Mouse (Mus musculus): ENCODE data around the gene Adamts8. TPM values are rescaled to one million over a fixed set of nuclear protein-coding genes. Genes with fewer than 3 reads are reported as not detected.

The Adamts8 gene
- not detected in 2 replicates for total RNA-seq (2017)

GRCm38 (mm10) chr9:30942512-30943313, at the start of gene Adamts8:
TSS of gene Adamts8 (plus strand) at chr9:30942562.
- peak; percentile 8 to 41; a peak in 2 of 4 replicates for ATAC-seq (replicated peaks in 1 of 2; ENCODE audit: insufficient read depth in 1 of 2, low FRiP score in 2 of 2, low TSS enrichment in 1 of 2, low read depth in 1 of 2, poor library complexity in 2 of 2, severe bottlenecking in 2 of 2)

GRCm38 (mm10) chr9:30895618-30896017, 46.7 kb upstream of the Adamts8 start:
- no peak for ATAC-seq (replicated peaks in 1 of 2; ENCODE audit: insufficient read depth in 1 of 2, low FRiP score in 2 of 2, low TSS enrichment in 1 of 2, low read depth in 1 of 2, poor library complexity in 2 of 2, severe bottlenecking in 2 of 2)

- no peak for ATAC-seq (replicated peaks in 1 of 2; ENCODE audit: insufficient read depth in 1 of 2, low FRiP score in 2 of 2, low TSS enrichment in 1 of 2, low read depth in 1 of 2, poor library complexity in 2 of 2, severe bottlenecking in 2 of 2)
These were observed 45.6 kb upstream of the Adamts8 start for GRCm38 (mm10) chr9:30896752-30897151.

GRCm38 (mm10) chr9:30897169-30897568, 45.2 kb upstream of the Adamts8 start:
- ATAC-seq (replicated peaks in 1 of 2; ENCODE audit: insufficient read depth in 1 of 2, low FRiP score in 2 of 2, low TSS enrichment in 1 of 2, low read depth in 1 of 2, poor library complexity in 2 of 2, severe bottlenecking in 2 of 2), result no peak

DNA sequence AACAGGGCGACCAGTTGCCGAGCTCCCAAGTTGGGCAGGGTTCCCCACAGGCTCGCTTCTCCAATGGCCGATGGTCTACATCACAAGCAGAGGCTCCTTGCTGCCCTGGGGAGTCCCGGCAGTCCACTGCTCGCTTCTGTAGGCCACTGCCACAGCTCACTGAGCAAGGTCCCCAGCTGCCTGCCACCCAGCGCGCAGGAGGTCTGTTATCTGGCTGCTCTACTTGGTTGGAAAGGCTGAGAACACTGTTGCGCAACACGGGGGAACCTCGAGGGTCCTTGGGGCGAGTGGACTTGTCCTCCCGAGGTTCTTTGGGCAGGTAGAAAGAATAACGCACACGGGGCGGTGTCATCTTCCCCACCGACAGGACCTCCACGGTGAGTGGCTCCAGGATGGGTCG, 40.2 kb upstream of the Adamts8 start:
- no peak for ATAC-seq (replicated peaks in 1 of 2; ENCODE audit: insufficient read depth in 1 of 2, low FRiP score in 2 of 2, low TSS enrichment in 1 of 2, low read depth in 1 of 2, poor library complexity in 2 of 2, severe bottlenecking in 2 of 2)

- ATAC-seq (replicated peaks in 1 of 2; ENCODE audit: insufficient read depth in 1 of 2, low FRiP score in 2 of 2, low TSS enrichment in 1 of 2, low read depth in 1 of 2, poor library complexity in 2 of 2, severe bottlenecking in 2 of 2), result no peak
These were observed 39.7 kb upstream of the Adamts8 start for GRCm38 (mm10) chr9:30902641-30903040.

GRCm38 (mm10) chr9:30903266-30903665, 39.1 kb upstream of the Adamts8 start:
- ATAC-seq (replicated peaks in 1 of 2; ENCODE audit: insufficient read depth in 1 of 2, low FRiP score in 2 of 2, low TSS enrichment in 1 of 2, low read depth in 1 of 2, poor library complexity in 2 of 2, severe bottlenecking in 2 of 2), result no peak

- no peak for ATAC-seq (replicated peaks in 1 of 2; ENCODE audit: insufficient read depth in 1 of 2, low FRiP score in 2 of 2, low TSS enrichment in 1 of 2, low read depth in 1 of 2, poor library complexity in 2 of 2, severe bottlenecking in 2 of 2)
These were observed 36.5 kb upstream of the Adamts8 start for GRCm38 (mm10) chr9:30905861-30906260.

- ATAC-seq (replicated peaks in 1 of 2; ENCODE audit: insufficient read depth in 1 of 2, low FRiP score in 2 of 2, low TSS enrichment in 1 of 2, low read depth in 1 of 2, poor library complexity in 2 of 2, severe bottlenecking in 2 of 2), result no peak
These were observed 35.9 kb upstream of the Adamts8 start for GRCm38 (mm10) chr9:30906426-30906825.

DNA sequence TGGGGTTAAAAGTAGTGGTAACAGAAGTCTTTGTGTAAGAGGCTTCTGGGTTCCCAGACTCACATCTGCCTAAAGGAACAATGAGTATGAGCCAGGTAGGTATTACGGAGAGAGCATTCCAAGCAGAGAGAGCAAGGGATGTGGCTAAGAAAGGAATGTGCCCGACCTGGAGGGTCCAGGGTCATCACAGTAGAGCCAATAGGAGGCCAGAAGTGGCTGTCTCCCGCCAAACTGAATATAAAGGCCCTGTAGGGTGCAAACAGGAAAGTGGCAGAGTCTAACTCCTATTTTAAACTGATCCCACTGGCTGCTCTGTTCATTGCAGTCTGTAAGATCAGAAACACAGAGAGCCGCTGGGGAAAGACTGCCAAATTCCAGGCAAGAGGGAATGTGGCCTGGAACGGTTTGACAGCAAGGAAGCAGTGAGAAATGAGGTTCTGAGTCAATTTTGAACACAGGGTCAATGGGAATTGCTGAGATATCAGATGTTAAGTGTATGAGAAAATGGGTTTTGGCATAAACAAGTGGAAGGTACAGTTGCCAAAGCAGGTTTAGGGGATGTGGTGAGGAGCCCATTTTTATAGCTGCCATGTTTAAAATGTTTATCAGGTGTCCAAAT, 34.6 kb upstream of the Adamts8 start:
- no peak for ATAC-seq (replicated peaks in 1 of 2; ENCODE audit: insufficient read depth in 1 of 2, low FRiP score in 2 of 2, low TSS enrichment in 1 of 2, low read depth in 1 of 2, poor library complexity in 2 of 2, severe bottlenecking in 2 of 2)

- no peak for ATAC-seq (replicated peaks in 1 of 2; ENCODE audit: insufficient read depth in 1 of 2, low FRiP score in 2 of 2, low TSS enrichment in 1 of 2, low read depth in 1 of 2, poor library complexity in 2 of 2, severe bottlenecking in 2 of 2)
These were observed 34.1 kb upstream of the Adamts8 start for GRCm38 (mm10) chr9:30908296-30908690.

- no peak for ATAC-seq (replicated peaks in 1 of 2; ENCODE audit: insufficient read depth in 1 of 2, low FRiP score in 2 of 2, low TSS enrichment in 1 of 2, low read depth in 1 of 2, poor library complexity in 2 of 2, severe bottlenecking in 2 of 2)
These were observed 33.4 kb upstream of the Adamts8 start for GRCm38 (mm10) chr9:30908973-30909372.

DNA sequence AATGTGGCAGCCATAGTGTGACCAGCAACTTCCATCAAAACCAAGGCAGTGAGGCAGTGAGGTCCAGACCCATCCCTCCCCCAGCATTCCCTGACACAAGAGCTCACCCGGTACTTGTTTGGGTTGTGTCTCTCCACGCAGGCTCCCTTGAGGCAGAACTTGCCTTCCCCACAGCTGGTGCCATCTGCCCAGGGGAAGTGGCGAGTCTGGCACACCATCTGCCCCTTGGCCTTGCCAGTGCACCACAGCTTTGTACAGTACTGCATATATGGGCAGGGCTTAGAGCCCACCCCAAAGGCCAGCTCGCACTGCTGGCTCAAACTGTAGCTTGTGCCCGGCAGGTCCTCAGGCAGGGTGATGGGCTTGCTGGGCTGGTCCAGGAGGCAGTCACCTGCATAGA, 31.9 kb upstream of the Adamts8 start:
- no peak for ATAC-seq (replicated peaks in 1 of 2; ENCODE audit: insufficient read depth in 1 of 2, low FRiP score in 2 of 2, low TSS enrichment in 1 of 2, low read depth in 1 of 2, poor library complexity in 2 of 2, severe bottlenecking in 2 of 2)

DNA sequence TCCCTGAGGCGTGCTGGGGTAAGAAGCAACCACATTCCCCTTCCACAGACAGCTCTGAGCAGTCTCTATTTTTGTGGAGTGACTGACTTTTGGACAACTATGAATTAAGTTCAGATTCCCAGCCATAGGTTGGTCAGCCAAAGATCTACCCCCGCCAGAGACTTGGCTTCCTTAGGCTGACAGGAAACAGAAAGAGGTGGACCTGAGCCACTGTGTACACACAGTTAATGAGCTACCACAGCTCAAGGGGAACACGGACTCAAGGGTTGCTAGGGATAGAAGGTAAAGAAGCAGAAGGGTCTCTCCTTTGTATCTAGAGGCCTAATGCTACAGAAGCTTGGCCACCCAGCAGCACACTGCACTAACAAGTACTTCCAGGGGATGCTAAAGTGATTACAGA, 30.2 kb upstream of the Adamts8 start:
- no peak for ATAC-seq (replicated peaks in 1 of 2; ENCODE audit: insufficient read depth in 1 of 2, low FRiP score in 2 of 2, low TSS enrichment in 1 of 2, low read depth in 1 of 2, poor library complexity in 2 of 2, severe bottlenecking in 2 of 2)

DNA sequence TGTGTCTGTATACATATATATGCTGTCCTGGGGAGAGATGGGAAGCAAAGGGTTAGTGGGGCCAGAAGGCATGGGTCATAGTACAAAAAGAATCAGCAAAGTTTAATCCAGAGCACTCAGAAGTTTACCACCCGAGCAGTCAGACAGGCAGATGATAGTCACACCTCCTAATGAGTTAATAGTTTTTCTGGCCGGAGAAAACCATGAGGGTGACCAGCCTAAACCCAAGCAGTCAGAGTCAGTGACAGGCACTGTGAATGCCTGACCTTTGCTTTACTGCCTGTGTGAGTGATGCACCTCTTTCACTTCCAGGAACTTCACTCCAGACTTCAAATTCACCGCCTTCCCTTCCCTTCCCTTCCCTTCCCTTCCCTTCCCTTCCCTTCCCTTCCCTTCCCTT, 28.9 kb upstream of the Adamts8 start:
- ATAC-seq (replicated peaks in 1 of 2; ENCODE audit: insufficient read depth in 1 of 2, low FRiP score in 2 of 2, low TSS enrichment in 1 of 2, low read depth in 1 of 2, poor library complexity in 2 of 2, severe bottlenecking in 2 of 2), result no peak

DNA sequence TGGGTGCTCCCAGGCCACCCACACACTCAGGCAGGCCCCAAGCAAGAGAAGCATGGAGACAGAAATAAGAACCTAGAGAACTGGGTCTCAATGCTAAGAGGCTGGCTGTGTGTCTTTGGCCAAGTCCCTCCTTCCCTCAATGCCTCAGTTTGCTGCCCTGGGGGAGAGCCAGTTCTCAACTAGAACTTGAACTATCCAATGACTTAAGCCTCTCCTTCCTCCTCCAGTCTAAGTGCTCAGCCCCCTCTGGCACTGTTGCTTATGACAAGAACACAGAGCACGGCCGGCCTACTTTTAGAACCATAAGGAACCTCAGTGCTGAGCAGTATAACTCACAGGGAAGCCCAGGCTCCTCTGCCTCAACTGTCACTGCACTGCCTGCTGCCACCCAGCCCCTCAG, 28.1 kb upstream of the Adamts8 start:
- no peak for ATAC-seq (replicated peaks in 1 of 2; ENCODE audit: insufficient read depth in 1 of 2, low FRiP score in 2 of 2, low TSS enrichment in 1 of 2, low read depth in 1 of 2, poor library complexity in 2 of 2, severe bottlenecking in 2 of 2)

DNA sequence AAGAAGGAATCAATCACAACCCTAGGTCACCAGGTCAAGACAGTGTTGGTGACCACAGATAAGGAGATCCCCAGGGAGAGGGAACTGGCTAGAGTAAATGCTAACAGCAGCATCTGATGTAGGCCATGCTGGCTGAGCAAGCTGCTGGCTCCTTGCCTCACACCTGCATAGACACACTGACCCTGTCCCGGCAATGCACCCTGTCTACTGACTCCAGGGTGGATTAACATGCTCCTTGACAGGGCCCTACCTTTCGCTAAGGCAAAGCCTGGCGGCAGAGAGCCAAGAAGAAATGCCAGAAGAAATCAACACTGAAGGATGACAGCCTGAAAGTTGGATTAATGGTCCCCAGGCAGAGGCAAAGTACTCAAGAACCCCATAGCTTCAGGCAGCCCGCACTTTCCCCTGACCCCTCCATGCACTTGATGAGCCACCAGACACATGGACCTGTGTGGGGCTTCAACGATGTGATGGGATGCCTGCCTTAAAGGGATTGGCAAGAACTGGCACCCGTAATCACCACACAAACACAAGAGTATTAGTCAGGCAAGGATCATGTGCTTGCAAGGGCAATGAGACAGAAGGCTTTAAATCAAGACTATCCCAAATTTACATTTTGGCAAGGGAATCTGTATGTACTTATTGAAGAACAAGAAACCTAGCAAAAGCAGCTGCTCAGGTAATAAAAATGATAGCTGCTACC, 25.9 kb upstream of the Adamts8 start:
- ATAC-seq (replicated peaks in 1 of 2; ENCODE audit: insufficient read depth in 1 of 2, low FRiP score in 2 of 2, low TSS enrichment in 1 of 2, low read depth in 1 of 2, poor library complexity in 2 of 2, severe bottlenecking in 2 of 2), result no peak
